Mouse (Mus musculus): ENCODE data around the gene Slc22a26. TPM values are rescaled to one million over a fixed set of nuclear protein-coding genes. Genes with fewer than 3 reads are reported as not detected.

Slc22a26 gene
- polyA plus RNA-seq, 1 experiment from 2014 or later: not detected

Other genes starting within 250 kb of the Slc22a26 start
- 63.1 and 69.9 TPM in 2 replicates for gene Pla2g16, start 245.2 kb downstream of the Slc22a26 start, polyA plus RNA-seq (2014; fragmentation: Nextera tagmentation; extraction: Ambion mirVana)
- 0.23 and 0.34 TPM in 2 replicates for gene Lgals12, start 195.5 kb downstream of the Slc22a26 start, polyA plus RNA-seq (2014; fragmentation: Nextera tagmentation; extraction: Ambion mirVana)
- gene Hrasls5, start 190.1 kb downstream of the Slc22a26 start, polyA plus RNA-seq (2014; fragmentation: Nextera tagmentation; extraction: Ambion mirVana): not detected in 2 replicates
- gene Slc22a19, start 91.4 kb downstream of the Slc22a26 start, polyA plus RNA-seq (2014; fragmentation: Nextera tagmentation; extraction: Ambion mirVana): not detected in 2 replicates
- not detected in 2 replicates for gene Slc22a27, start 163.4 kb upstream of the Slc22a26 start, polyA plus RNA-seq (2014; fragmentation: Nextera tagmentation; extraction: Ambion mirVana)

Data from heart, embryonic 14.5 days (tissue).